Mouse (Mus musculus) hindbrain, postnatal 0 days (tissue): ENCODE measurements at regions not wholly inside any gene's neighbourhood (a gene's known extent, or its start where the extent isn't known, plus 50 kb on each side); places are given as distances from the start of the nearest gene placed in this dataset.
"Not testable (repeated sequence)": the region's sequence is repeated elsewhere in the genome, so short reads cannot be mapped to it uniquely, and the experiment has no call there.

Experiments used
- ATAC-seq: fragments of 200-750 bp; cut with Nextera tagmentation; 2 replicates; pipeline ENCODE4 v1.8.0; 2017; ENCODE audit warnings: mild to moderate bottlenecking, moderate TSS enrichment, moderate library complexity
- DNase-seq: peaks from one replicate; pipeline ENCODE4 v3.0.0-alpha.2; 2015; ENCODE audit warnings: low spot score
- H3K27ac ChIP-seq: fragments of 300-500 bp; sonication (generic); 2 replicates; pipeline ENCODE4 v1.5.1; 2014; ENCODE audit warnings: mild to moderate bottlenecking
- H3K27me3 ChIP-seq: fragments of 300-500 bp; sonication (generic); 2 replicates; pipeline ENCODE4 v1.6.1; 2014; ENCODE audit warnings: low read length, mixed read lengths; ENCODE audit not compliant: insufficient read depth
- H3K36me3 ChIP-seq: fragments of 300-500 bp; sonication (generic); 2 replicates; pipeline ENCODE4 v1.6.1; 2014; ENCODE audit warnings: low read length, mixed read lengths; ENCODE audit not compliant: insufficient read depth
- H3K4me1 ChIP-seq: fragments of 300-500 bp; sonication (generic); 2 replicates; pipeline ENCODE4 v1.6.1; 2014; ENCODE audit warnings: antibody characterized with exemption, low read length, mixed read lengths; ENCODE audit not compliant: insufficient read depth
- H3K4me2 ChIP-seq: fragments of 300-500 bp; sonication (generic); 2 replicates; pipeline ENCODE4 v1.6.1; 2014; ENCODE audit warnings: low read depth, mild to moderate bottlenecking, low read length, moderate library complexity, mixed read lengths
- H3K4me3 ChIP-seq: fragments of 300-500 bp; sonication (generic); 2 replicates; pipeline ENCODE4 v1.5.1; 2014; ENCODE audit warnings: low read length
- H3K9ac ChIP-seq: fragments of 300-500 bp; sonication (generic); replicated peaks from 2 replicates; pipeline ENCODE4 v1.6.1; 2014; ENCODE audit warnings: mild to moderate bottlenecking, low read length, moderate library complexity, mixed read lengths
- H3K9me3 ChIP-seq: fragments of 300-500 bp; sonication (generic); 2 replicates; pipeline ENCODE4 v1.6.1; 2016; ENCODE audit warnings: low read length, mixed read lengths
- CTCF ChIP-seq: IDR thresholded peaks from 2 replicates; pipeline ENCODE4 v1.5.1; 2016; ENCODE audit warnings: antibody characterized with exemption, control low read depth, low read depth
- WGBS: fragments of 180-500 bp; shearing (Covaris S2); extraction: QIAGEN DNeasy Blood & Tissue Kit; methylation state at CpG from one replicate; pipeline ENCODE4 v1.1.7; 2014; 5-methylcytosine and 5-hydroxymethylcytosine counted together

GRCm38 (mm10) chr12:109748326-109749059 lies 148.4 kb upstream of the Rtl1 start:
- Histone ChIP-seq H3K9me3 (no peaks in the 10 kb centered on the region), H3K36me3 (no peaks in the 10 kb centered on the region), H3K4me3 (no peak overlapping the region), H3K27me3 (no peaks in the 10 kb centered on the region), H3K27ac (no peak overlapping the region), H3K4me1 (no peaks in the 10 kb centered on the region), H3K9ac (no peak overlapping the region), H3K4me2 (no peak overlapping the region)
- DNase-seq (no peak), ATAC-seq (no peak)
- no peak for TF ChIP-seq CTCF
- WGBS = 49% methylated on average over 12 of the region's 12 CpGs

DNA sequence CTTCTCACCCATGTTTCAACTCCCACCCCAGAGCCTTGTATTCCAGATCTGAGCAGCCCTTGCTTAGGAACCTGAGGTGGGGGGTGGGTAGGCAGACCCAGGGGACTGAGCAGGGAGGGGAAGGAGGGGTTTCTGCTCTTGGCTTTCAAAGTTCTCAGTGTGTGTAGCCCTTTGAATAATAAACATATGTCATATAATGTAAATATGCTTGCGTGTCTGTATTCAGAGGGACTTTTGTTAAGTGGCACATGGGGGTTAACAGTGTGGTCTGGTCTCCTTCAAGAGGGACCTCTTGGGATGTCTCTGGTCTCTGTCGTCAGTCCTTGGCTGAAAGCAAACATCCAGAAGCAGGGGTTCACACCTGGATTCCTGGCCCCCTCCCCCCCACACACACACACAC lies 149.1 kb upstream of the Rtl1 start:
- Histone ChIP-seq H3K9me3 (no peaks in the 10 kb centered on the region), H3K36me3 (no peaks in the 10 kb centered on the region), H3K9ac (no peak overlapping the region), H3K4me3 (0 out of 2 replicates have a peak overlapping the region, but pooled peaks have one; percentile 20), H3K27me3 (no peaks in the 10 kb centered on the region), H3K4me1 (no peaks in the 10 kb centered on the region), H3K27ac (no peak overlapping the region; the same call in 1 of the 2 replicates), H3K4me2 (peak overlapping the region; percentile 52)
- 36% methylated on average over 2 of the region's 2 CpGs for WGBS
- 0 out of 2 replicates have a peak, but pooled peaks have one; percentile 6 for ATAC-seq
- no peak for DNase-seq
- no peak for TF ChIP-seq CTCF

GRCm38 (mm10) chr12:109749711-109750243 lies 149.6 kb upstream of the Rtl1 start:
- Histone ChIP-seq H3K36me3 (no peaks in the 10 kb centered on the region), H3K4me2 (peak overlapping the region; percentile 52), H3K9me3 (no peaks in the 10 kb centered on the region), H3K27ac (peak overlapping the region; percentile 36; the same call in 1 of the 2 replicates), H3K9ac (peak overlapping the region; percentile 30; the same call in 1 of the 2 replicates), H3K27me3 (no peaks in the 10 kb centered on the region), H3K4me1 (no peaks in the 10 kb centered on the region), H3K4me3 (peak overlapping the region; percentile 20)
- ATAC-seq = peak; percentile 68
- 2% methylated on average over 14 of the region's 14 CpGs for WGBS
- DNase-seq = peak; percentile 70
- peak; percentile 77 for TF ChIP-seq CTCF

GRCm38 (mm10) chr12:109754986-109755385 lies 154.9 kb upstream of the Rtl1 start:
- no peaks in the 10 kb centered on the region for H3K4me1 ChIP-seq
- no peak for TF ChIP-seq CTCF
- no peak overlapping the region for H3K4me2 ChIP-seq
- H3K36me3 ChIP-seq = no peaks in the 10 kb centered on the region
- H3K27ac ChIP-seq = no peak overlapping the region
- WGBS = 51% methylated on average over 7 of the region's 7 CpGs
- no peaks in the 10 kb centered on the region for H3K9me3 ChIP-seq
- H3K27me3 ChIP-seq = no peaks in the 10 kb centered on the region
- ATAC-seq = no peak
- H3K9ac ChIP-seq = no peak overlapping the region
- H3K4me3 ChIP-seq = no peak overlapping the region
- no peak for DNase-seq

DNA sequence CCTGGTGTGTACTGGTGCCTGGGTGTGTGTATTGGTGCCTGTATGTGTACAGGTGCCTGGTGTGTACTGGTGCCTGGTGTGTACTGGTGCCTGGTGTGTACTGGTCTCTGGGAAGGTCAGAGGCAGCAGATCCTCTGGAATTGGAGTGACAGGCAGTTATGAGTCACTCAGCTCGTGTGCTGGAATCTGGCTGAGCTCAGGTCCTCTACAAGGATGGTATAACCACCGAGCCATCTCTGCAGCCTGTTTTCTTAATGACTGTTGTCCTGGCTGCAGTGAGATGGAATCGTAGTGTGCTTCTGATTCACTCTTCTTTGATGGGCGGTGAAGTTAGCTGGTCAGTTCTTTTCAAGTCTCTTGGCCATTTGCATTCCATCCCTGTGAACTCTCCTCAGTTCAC lies 164.2 kb upstream of the Rtl1 start:
- TF ChIP-seq CTCF = no peak
- Histone ChIP-seq H3K4me1 (no peaks in the 10 kb centered on the region), H3K4me3 (no peak overlapping the region), H3K27me3 (no peaks in the 10 kb centered on the region), H3K9me3 (no peaks in the 10 kb centered on the region), H3K4me2 (no peak overlapping the region), H3K27ac (no peak overlapping the region), H3K36me3 (no peaks in the 10 kb centered on the region), H3K9ac (no peak overlapping the region)
- DNase-seq (no peak), ATAC-seq (no peak)
- WGBS = 57% methylated on average over 4 of the region's 4 CpGs

DNA sequence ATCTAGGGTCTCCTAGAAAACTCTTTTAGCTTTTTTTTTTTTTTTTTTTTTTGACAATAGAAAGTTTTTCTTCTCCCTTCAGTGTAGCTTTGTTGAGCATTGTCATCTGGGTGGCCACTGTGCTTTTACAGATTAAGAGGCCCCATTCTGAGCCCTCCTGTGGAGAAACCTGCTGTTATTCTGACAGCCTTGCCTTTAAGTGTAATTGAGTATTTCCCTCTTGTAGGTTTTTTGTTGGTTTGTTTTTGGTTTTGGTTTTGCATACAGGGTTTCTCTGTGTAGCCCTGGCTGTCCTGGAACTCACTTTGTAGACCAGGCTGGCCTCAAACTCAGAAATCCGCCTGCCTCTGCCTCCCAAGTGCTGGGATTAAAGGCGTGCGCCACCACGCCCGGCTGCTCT lies 166.5 kb upstream of the Rtl1 start:
- H3K27ac ChIP-seq, H3K27me3 ChIP-seq, H3K4me2 ChIP-seq, H3K9ac ChIP-seq, DNase-seq, H3K4me3 ChIP-seq, H3K4me1 ChIP-seq, H3K36me3 ChIP-seq, ATAC-seq, H3K9me3 ChIP-seq: not testable (repeated sequence)
- 92% methylated on average over 5 of the region's 5 CpGs for WGBS

DNA sequence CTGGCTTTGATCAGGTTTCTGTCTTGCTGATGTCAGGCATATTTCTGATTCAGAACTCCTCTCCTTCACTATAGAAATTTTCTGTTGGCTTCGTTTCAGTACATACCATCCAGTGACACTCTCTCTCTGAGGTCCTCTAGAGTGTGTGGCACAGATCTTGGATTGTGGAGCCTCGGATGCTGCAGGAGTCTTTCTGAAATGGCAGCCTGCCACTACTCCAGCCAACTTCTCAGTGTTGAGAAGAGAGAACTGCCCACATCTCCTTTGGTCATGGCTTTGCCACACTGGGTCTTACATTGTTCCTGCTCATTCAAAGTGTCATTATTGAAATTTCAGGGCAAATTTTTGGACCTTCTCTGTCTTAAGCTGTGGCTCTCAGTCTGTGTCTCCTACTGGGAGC lies 172.4 kb upstream of the Rtl1 start:
- H3K27ac ChIP-seq = no peak overlapping the region
- WGBS = 43% methylated on average over 2 of the region's 2 CpGs
- no peaks in the 10 kb centered on the region for H3K27me3 ChIP-seq
- H3K4me1 ChIP-seq = no peaks in the 10 kb centered on the region
- H3K36me3 ChIP-seq = no peaks in the 10 kb centered on the region
- no peak for TF ChIP-seq CTCF
- H3K9me3 ChIP-seq = no peaks in the 10 kb centered on the region
- ATAC-seq (peak; percentile 80), DNase-seq (peak; percentile 52)
- H3K9ac ChIP-seq = no peak overlapping the region
- H3K4me2 ChIP-seq = no peak overlapping the region
- no peak overlapping the region for H3K4me3 ChIP-seq
